Mouse (Mus musculus): ENCODE data around the gene Lancl1.

Gene Lancl1

DNA sequence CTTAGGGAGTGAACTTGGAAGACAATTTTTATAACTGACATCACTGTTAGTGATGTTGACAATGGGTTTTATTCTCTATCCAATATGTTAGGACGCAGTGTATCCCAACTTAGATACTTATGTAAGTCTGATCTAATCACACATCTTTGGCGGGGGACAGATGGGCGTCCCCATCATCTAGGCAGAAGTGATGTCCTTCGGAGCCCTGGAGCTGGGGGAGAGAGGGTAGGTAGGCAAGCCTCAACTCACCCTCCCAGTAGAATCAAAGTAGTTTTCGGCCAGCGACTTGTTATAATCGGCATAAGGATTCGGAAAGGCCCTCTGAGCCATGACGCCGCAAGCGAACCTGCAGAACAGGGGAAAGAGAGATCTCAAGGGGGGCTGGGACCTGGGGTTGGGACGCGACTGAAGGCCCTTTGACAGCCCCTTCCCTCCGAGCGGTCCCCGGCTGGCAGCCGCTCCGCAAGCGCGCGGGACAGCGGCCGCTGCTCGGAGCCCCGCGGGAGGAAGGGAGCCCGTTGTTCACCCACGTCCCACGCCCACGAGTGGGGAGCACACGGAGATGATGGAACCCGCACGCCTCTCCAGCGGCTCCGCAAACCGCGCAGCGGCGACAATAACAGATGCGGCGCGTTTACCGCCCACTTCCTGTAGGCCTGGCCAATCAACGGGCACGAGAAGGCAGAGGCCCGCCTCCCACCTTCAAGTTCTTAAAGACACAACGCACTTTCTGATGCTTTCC is at the start of gene Lancl1:
Gene Lancl1, minus strand, starts transcription at position 627 of the 742 bp plus-strand sequence.
- peak; percentile 94 for DNase-seq (ENCODE audit: low read depth)

DNA sequence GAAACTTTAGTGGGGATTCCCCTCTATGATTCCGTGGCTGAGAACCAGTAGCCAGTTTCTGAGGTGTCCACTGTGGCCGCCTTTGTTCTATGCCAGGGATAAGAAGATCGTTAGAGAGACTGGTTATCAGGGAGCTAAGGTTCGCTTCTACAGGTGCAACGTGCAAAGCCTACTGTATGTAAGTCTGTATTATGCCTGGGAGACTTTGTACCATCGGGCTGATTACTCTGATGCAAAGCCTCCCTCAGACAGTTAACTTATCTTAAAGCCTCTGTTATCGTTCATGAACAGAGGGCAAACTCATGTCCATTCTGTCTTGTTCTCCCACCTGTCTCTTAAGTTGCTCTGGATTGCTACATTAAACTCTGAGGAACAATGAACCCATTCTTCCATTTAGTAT is 40.5 kb upstream of the Lancl1 start:
- no peak for DNase-seq (ENCODE audit: low read depth)

- DNase-seq (ENCODE audit: low read depth) = no peak
These were observed 40.0 kb upstream of the Lancl1 start for GRCm38 (mm10) chr1:67078666-67079065.

DNA sequence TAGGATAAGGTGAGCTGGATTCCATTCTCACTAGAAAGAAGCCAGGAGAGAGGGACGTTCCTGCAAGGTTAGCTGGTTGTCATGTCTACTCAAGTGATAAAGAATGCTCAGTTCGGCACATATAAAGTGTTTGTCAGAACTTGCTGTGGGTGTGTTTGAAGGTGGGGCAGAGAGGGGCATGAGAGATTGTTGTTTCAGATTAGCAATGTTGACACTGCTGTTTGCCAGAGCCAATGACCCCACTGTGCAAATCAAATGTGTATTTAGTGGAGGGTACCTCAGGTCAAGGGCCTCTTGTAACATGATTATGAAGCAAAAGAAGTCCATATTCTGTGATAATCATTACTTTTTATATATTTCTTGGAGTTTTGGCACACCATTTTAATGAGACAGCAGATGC is 39.1 kb upstream of the Lancl1 start:
- no peak for DNase-seq (ENCODE audit: low read depth)

GRCm38 (mm10) chr1:67067561-67067960 is 28.9 kb upstream of the Lancl1 start:
- DNase-seq (ENCODE audit: low read depth) = no peak

DNA sequence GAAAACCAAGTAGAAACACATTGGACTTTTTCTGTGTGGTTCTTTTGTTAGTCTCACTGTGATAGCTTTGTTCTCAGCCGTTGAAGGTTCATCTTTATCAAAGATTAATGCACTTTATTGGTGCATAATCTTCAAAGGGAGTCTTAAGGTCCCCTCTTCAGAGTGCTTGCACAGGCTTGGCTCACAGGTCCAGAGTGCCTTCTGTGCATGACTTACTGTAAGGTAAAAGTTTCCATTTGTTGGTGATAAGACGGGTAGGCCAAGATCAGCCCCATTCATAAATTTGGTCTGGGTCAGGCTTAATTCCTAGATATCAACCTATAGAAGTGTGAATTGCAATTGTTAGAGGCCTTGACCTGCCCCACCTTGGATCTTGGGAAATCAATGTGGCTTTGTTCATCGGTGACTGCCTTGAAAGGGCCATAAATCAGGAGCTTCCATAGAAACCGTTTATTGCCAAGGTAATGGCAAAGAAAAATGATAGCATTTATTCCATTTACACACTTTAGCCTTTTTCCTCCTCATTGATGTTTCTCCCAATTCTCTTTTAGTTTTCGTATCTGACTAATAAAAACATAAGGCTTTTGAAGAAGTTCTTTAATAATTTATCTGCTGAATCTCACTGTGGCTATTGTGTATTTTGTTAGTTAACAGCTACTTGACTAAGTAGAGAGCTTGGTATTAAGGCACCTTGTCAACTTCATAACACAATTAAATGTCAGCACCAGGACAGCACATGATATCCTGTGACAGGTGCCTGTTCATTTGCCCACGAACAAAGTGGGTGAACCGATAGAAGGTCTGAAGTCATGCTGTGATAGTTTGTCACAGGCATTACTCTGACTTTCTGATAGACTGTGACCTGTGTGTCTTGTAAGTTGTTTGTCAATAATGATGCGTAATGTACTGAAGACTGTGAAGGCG is 26.9 kb upstream of the Lancl1 start:
- DNase-seq (ENCODE audit: low read depth) = no peak

- peak; percentile 74 for DNase-seq (ENCODE audit: low read depth)
These were observed 22.9 kb upstream of the Lancl1 start for GRCm38 (mm10) chr1:67061456-67062085.

DNA sequence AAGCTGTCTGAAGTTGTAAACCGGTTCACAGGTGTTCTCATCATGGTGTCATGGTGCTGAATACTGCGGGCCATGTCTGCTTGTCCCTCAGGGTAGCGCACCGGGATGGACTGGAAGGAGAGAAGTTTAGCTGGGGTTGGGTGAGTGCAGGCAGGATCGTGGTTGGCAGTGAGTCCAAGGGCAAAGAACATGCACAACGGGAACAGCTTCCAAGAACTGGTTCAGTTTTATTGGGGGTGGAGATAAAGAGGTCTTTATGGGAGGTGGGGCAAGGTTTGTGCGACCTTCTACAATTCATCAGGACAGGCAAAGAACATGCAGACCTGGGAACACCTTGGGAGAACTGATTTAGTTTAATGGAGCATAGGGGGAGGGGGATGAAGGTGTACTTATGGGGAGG is 17.1 kb upstream of the Lancl1 start:
- no peak for DNase-seq (ENCODE audit: low read depth)

GRCm38 (mm10) chr1:67052721-67053120 is 14.0 kb upstream of the Lancl1 start:
- DNase-seq (ENCODE audit: low read depth) = no peak

GRCm38 (mm10) chr1:67049600-67049999 is 10.9 kb upstream of the Lancl1 start:
- DNase-seq (ENCODE audit: low read depth) = no peak

DNA sequence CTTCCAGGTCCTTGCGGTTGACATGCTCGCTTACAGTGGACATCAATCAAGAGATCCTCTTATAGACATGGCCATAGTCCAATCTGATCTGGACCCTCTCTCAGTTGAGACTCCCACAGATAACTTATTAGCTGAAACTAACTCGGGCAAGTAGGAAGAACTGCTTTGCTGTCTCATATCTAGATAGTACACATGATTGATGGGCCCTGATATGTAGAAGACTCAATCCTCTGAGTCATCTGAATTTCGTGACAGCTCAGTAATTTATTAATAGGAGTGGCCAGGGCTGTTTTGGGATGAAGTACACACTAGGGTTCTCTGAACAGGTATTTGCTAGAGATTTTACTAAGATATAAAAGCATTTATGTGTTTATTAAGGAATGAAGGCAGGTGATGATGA is 10.0 kb upstream of the Lancl1 start:
- DNase-seq (ENCODE audit: low read depth) = no peak

- DNase-seq (ENCODE audit: low read depth) = no peak
These were observed 6.4 kb upstream of the Lancl1 start for GRCm38 (mm10) chr1:67045100-67045499.

GRCm38 (mm10) chr1:67042583-67042982 is 3.9 kb upstream of the Lancl1 start:
- no peak for DNase-seq (ENCODE audit: low read depth)

- DNase-seq (ENCODE audit: low read depth) = no peak
These were observed 411 bp upstream of the Lancl1 start for GRCm38 (mm10) chr1:67039083-67039482.

DNA sequence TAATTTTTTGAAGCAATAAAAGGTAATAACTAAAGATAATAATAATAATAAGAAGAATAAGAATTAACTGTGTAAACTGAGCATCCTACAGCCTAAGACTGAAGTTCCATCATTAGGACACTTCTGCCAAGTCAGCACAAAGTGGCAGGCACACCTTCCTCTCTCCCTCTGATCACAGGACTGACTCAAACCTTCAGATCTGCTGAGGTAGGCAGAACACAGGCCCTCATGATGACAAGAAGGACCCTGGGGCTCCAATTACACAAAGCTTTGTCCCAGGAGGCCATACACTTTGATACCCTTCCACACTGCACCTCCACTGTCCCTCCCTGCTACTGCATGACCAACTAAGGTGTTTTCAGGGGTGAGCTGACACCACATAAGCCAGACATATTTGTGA is 1.5 kb downstream of the Lancl1 start:
- DNase-seq (ENCODE audit: low read depth) = peak; percentile 16

DNA sequence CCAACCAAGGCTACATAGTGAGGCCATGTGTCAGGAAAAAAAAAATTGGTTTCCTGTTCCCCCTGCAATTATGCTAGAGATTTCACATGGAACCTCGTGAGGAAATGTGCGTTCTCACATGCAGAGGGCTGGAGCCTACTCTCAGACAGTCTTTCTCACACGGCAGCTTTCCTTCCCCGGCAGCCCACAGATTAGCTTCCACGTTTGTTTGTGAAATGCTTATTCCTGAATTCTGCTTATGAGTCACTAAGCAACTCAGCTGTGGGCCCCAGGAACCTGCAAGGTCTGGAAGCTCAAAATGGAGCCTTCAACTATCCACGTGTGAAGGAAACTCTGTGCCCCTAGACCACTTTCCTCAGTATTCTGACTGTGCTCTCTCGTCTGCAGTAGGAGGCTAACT is 5.4 kb downstream of the Lancl1 start:
- no peak for DNase-seq (ENCODE audit: low read depth)

- DNase-seq (ENCODE audit: low read depth) = no peak
These were observed 11.7 kb downstream of the Lancl1 start for GRCm38 (mm10) chr1:67026927-67027511.

DNA sequence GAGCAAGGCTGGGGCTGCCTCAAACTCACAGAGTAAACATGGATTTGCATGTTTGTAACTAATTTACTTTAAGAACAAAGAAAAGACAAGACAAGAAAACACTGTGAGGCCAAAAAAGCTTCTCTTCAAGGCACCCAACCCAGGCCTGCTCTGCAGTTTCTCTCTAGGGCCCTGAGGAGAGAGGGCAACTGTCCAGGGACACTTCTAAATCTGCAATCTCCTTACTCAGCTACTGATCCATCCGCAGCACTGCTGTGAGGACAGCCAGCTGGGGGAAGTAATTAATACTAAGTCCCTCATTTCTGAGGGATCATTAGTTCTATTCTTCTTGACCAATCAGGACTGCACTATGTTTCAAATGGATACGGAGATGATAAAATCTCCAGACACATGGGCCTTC is 12.5 kb downstream of the Lancl1 start:
- DNase-seq (ENCODE audit: low read depth) = no peak

GRCm38 (mm10) chr1:67022767-67023166 is 15.9 kb downstream of the Lancl1 start:
- DNase-seq (ENCODE audit: low read depth) = no peak

- no peak for DNase-seq (ENCODE audit: low read depth)
These were observed 16.6 kb downstream of the Lancl1 start for GRCm38 (mm10) chr1:67022051-67022450.

DNA sequence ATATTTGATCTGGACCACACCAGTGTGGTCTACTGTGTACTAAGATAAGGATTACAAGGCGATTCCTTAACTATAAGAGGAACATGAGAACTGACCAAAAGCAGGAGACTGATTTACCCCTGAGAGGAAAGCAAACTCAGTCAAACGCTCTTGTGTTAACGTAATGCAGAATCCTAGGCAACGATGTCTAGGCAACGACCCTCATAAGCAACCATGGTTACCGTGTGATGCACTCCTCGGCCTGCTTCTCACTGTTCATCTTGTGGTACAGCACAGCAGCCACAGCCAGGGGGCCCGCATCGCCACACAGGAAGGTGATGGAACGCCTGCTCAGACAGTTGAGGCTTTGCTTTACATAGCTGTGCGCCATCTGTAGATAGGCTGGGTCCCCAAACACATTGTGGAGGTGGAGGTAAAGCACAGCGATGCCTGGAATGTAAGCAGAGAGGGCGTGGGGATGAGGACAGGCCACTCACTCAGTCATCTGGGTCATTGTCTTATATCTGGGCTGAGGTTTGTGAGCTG is 18.0 kb downstream of the Lancl1 start:
- no peak for DNase-seq (ENCODE audit: low read depth)

All from induced T-regulatory cell, adult 2 months (primary cell).